Mouse (Mus musculus) adrenal gland, postnatal 36 days (tissue): ENCODE results near the gene Gsta1. TPM values are rescaled to one million over a fixed set of nuclear protein-coding genes. Genes with fewer than 3 reads are reported as not detected.
"Not testable (repeated sequence)": the region's sequence is repeated elsewhere in the genome, so short reads cannot be mapped to it uniquely, and the experiment has no call there.

Experiments used
- DNase-seq, 2 experiments: peaks; one replicate each; pipeline ENCODE4 v3.0.0; 2021; ENCODE audit warnings: mixed read lengths in 1 of 2
- total RNA-seq, 2 experiments: library from RNA; stranded (reverse); gene quantifications; 2 replicates each; pipeline ENCODE4 v1.2.3; 2021

The Gsta1 gene
- total RNA-seq, 2 experiments from 2014 or later: 1.1 TPM; not detected in 1

GRCm38 (mm10) chr9:78233121-78233695 is 2.8 kb downstream of the Gsta1 start:
- not testable (repeated sequence) for DNase-seq

- peak; percentile 11 to 16 for DNase-seq
Measured at GRCm38 (mm10) chr9:78255683-78256470, 25.4 kb downstream of the Gsta1 start.

GRCm38 (mm10) chr9:78256914-78257313 is 26.5 kb downstream of the Gsta1 start, which contains the start of gene Gm3776:
TSS of gene Gm3776 (plus strand) at chr9:78257129.
- DNase-seq: not testable (repeated sequence)

- peak; percentile 58 to 59 for DNase-seq
Measured at GRCm38 (mm10) chr9:78259688-78260087, 29.2 kb downstream of the Gsta1 start.

GRCm38 (mm10) chr9:78270945-78271344 is 40.5 kb downstream of the Gsta1 start:
- DNase-seq: not testable (repeated sequence)

GRCm38 (mm10) chr9:78282002-78282711 is 51.7 kb downstream of the Gsta1 start:
- DNase-seq: peak; percentile 22 to 46

GRCm38 (mm10) chr9:78289063-78289462 is 58.6 kb downstream of the Gsta1 start:
- not testable (repeated sequence) for DNase-seq

- DNase-seq: not testable (repeated sequence)
Measured at GRCm38 (mm10) chr9:78289723-78290122, 59.3 kb downstream of the Gsta1 start, which contains the start of gene Gm10639. TSS of gene Gm10639 (plus strand) at chr9:78289923.

Other genes with a start within 250 kb of the Gsta1 start
- not detected for gene Gcm1, start 178.7 kb upstream of the Gsta1 start, total RNA-seq
- 100 to 1,000 TPM in 1 of 2 experiments, 10 to 100 TPM in 1; 77.1 to 101 TPM for gene Fbxo9, start 121.6 kb upstream of the Gsta1 start, total RNA-seq
- 10 to 100 TPM; 17.5 to 20.4 TPM for gene Ick, start 121.5 kb upstream of the Gsta1 start, total RNA-seq
- 10 to 100 TPM; 37.1 to 47.6 TPM for gene Gsta4, start 47.9 kb upstream of the Gsta1 start, total RNA-seq
- not detected for gene Gm3776, start 26.5 kb downstream of the Gsta1 start, total RNA-seq
- not detected for gene Gm10639, start 59.3 kb downstream of the Gsta1 start, total RNA-seq
- gene Omt2a, start 84.1 kb downstream of the Gsta1 start, total RNA-seq: not detected
- gene Omt2b, start 96.9 kb downstream of the Gsta1 start, total RNA-seq: not detected
- gene Gsta2, start 125.1 kb downstream of the Gsta1 start, total RNA-seq: 1 to 10 TPM in 1 of 2 experiments, not detected in 1; 9.2 TPM
- gene Dppa5a, start 137.5 kb downstream of the Gsta1 start, total RNA-seq: not detected
- gene Ooep, start 148.1 kb downstream of the Gsta1 start, total RNA-seq: not detected
- gene Ddx43, start 165.1 kb downstream of the Gsta1 start, total RNA-seq: not detected
- gene Cgas, start 212.6 kb downstream of the Gsta1 start, total RNA-seq: 1 to 10 TPM in 1 of 2 experiments, under 1 TPM in 1; 0.69 to 1.4 TPM
- 10 to 100 TPM; 29.4 to 30.8 TPM for gene Mto1, start 217.6 kb downstream of the Gsta1 start, total RNA-seq
- gene Gm17324, start 218.1 kb downstream of the Gsta1 start, total RNA-seq: under 1 TPM in 1 of 2 experiments, not detected in 1; 0.30 TPM